Mouse (Mus musculus): ENCODE measurements around the gene Rpl9-ps6. TPM values are rescaled to one million over a fixed set of nuclear protein-coding genes. Genes with fewer than 3 reads are reported as not detected.

Rpl9-ps6 gene
- polyA plus RNA-seq, 1 experiment from 2014 or later: 133 TPM

- H3K9ac ChIP-seq: no peak overlapping the region
- 86% methylated on average over 2 of the region's 2 CpGs for WGBS
- DNase-seq: no peak
- no peak overlapping the region for H3K27ac ChIP-seq (ENCODE audit: low read depth)
- H3K27me3 ChIP-seq (ENCODE audit: insufficient read depth, low read length): no peaks in the 10 kb centered on the region
- no peaks in the 10 kb centered on the region for H3K36me3 ChIP-seq (ENCODE audit: insufficient read depth)
- H3K4me2 ChIP-seq: no peak overlapping the region
- ATAC-seq (ENCODE audit: insufficient read depth): no peak
- H3K9me3 ChIP-seq (ENCODE audit: low read depth, low read length): no peaks in the 10 kb centered on the region
- H3K4me1 ChIP-seq (ENCODE audit: insufficient read depth): no peaks in the 10 kb centered on the region
- no peak for TF ChIP-seq CTCF (IDR thresholded peaks at IDR 0.05; ENCODE audit: low read depth)
- no peak overlapping the region for H3K4me3 ChIP-seq (ENCODE audit: low read depth, low read length)
These were observed 27.0 kb downstream of the Rpl9-ps6 start for GRCm38 (mm10) chr19:32439356-32439755.

GRCm38 (mm10) chr19:32425856-32426255, 40.5 kb downstream of the Rpl9-ps6 start:
- no peak overlapping the region for H3K27ac ChIP-seq (ENCODE audit: low read depth)
- no peak overlapping the region for H3K4me2 ChIP-seq
- no peaks in the 10 kb centered on the region for H3K27me3 ChIP-seq (ENCODE audit: insufficient read depth, low read length)
- no peaks in the 10 kb centered on the region for H3K4me1 ChIP-seq (ENCODE audit: insufficient read depth)
- WGBS: 81% methylated on average over 3 of the region's 3 CpGs
- DNase-seq: no peak
- no peak for TF ChIP-seq CTCF (IDR thresholded peaks at IDR 0.05; ENCODE audit: low read depth)
- no peaks in the 10 kb centered on the region for H3K36me3 ChIP-seq (ENCODE audit: insufficient read depth)
- no peaks in the 10 kb centered on the region for H3K9me3 ChIP-seq (ENCODE audit: low read depth, low read length)
- no peak overlapping the region for H3K9ac ChIP-seq
- no peak for ATAC-seq (ENCODE audit: insufficient read depth)
- no peak overlapping the region for H3K4me3 ChIP-seq (ENCODE audit: low read depth, low read length)

GRCm38 (mm10) chr19:32424706-32425105, 41.7 kb downstream of the Rpl9-ps6 start:
- 83% methylated on average over 3 of the region's 3 CpGs for WGBS
- no peak overlapping the region for H3K4me2 ChIP-seq
- H3K36me3 ChIP-seq (ENCODE audit: insufficient read depth): no peaks in the 10 kb centered on the region
- no peak for TF ChIP-seq CTCF (IDR thresholded peaks at IDR 0.05; ENCODE audit: low read depth)
- ATAC-seq (ENCODE audit: insufficient read depth): no peak
- H3K9ac ChIP-seq: no peak overlapping the region
- DNase-seq: no peak
- no peaks in the 10 kb centered on the region for H3K4me1 ChIP-seq (ENCODE audit: insufficient read depth)
- H3K9me3 ChIP-seq (ENCODE audit: low read depth, low read length): no peaks in the 10 kb centered on the region
- H3K4me3 ChIP-seq (ENCODE audit: low read depth, low read length): no peak overlapping the region
- no peaks in the 10 kb centered on the region for H3K27me3 ChIP-seq (ENCODE audit: insufficient read depth, low read length)
- no peak overlapping the region for H3K27ac ChIP-seq (ENCODE audit: low read depth)

GRCm38 (mm10) chr19:32419069-32419468, 47.3 kb downstream of the Rpl9-ps6 start:
- H3K27ac ChIP-seq (ENCODE audit: low read depth): no peak overlapping the region
- no peaks in the 10 kb centered on the region for H3K9me3 ChIP-seq (ENCODE audit: low read depth, low read length)
- H3K27me3 ChIP-seq (ENCODE audit: insufficient read depth, low read length): no peaks in the 10 kb centered on the region
- H3K4me3 ChIP-seq (ENCODE audit: low read depth, low read length): no peak overlapping the region
- DNase-seq (no peak), ATAC-seq (ENCODE audit: insufficient read depth) (no peak)
- H3K9ac ChIP-seq: no peak overlapping the region
- H3K36me3 ChIP-seq (ENCODE audit: insufficient read depth): no peaks in the 10 kb centered on the region
- TF ChIP-seq CTCF (IDR thresholded peaks at IDR 0.05; ENCODE audit: low read depth): no peak
- no peaks in the 10 kb centered on the region for H3K4me1 ChIP-seq (ENCODE audit: insufficient read depth)
- no peak overlapping the region for H3K4me2 ChIP-seq
- 57% methylated on average over 3 of the region's 3 CpGs for WGBS

- no peak overlapping the region for H3K4me2 ChIP-seq
- no peak for ATAC-seq (ENCODE audit: insufficient read depth)
- no peaks in the 10 kb centered on the region for H3K27me3 ChIP-seq (ENCODE audit: insufficient read depth, low read length)
- no peak overlapping the region for H3K27ac ChIP-seq (ENCODE audit: low read depth)
- no peaks in the 10 kb centered on the region for H3K36me3 ChIP-seq (ENCODE audit: insufficient read depth)
- no peaks in the 10 kb centered on the region for H3K4me1 ChIP-seq (ENCODE audit: insufficient read depth)
- H3K4me3 ChIP-seq (ENCODE audit: low read depth, low read length): no peak overlapping the region
- no peak for TF ChIP-seq CTCF (IDR thresholded peaks at IDR 0.05; ENCODE audit: low read depth)
- no peak for DNase-seq
- H3K9me3 ChIP-seq (ENCODE audit: low read depth, low read length): no peaks in the 10 kb centered on the region
- no peak overlapping the region for H3K9ac ChIP-seq
- 81% methylated on average over 7 of the region's 7 CpGs for WGBS
These were observed 49.6 kb downstream of the Rpl9-ps6 start for GRCm38 (mm10) chr19:32416692-32417317.

Other genes with a start within 250 kb of the Rpl9-ps6 start
- gene Sgms1, start 76.9 kb downstream of the Rpl9-ps6 start, polyA plus RNA-seq (2014; fragmentation: Nextera tagmentation; extraction: Ambion mirVana): 49.7 and 50.2 TPM in 2 replicates
- gene Minpp1, start 19.2 kb upstream of the Rpl9-ps6 start, polyA plus RNA-seq (2014; fragmentation: Nextera tagmentation; extraction: Ambion mirVana): 67.6 and 68.6 TPM in 2 replicates
- gene Papss2, start 129.2 kb upstream of the Rpl9-ps6 start, polyA plus RNA-seq (2014; fragmentation: Nextera tagmentation; extraction: Ambion mirVana): 3.4 and 3.7 TPM in 2 replicates